Mouse (Mus musculus) kidney, adult 2 months (tissue): Measurements from ENCODE around the gene Mknk1.

Experiments
- CTCF ChIP-seq: fragments of 200-500 bp; conservative IDR thresholded peaks from 2 replicates; pipeline ENCODE4 v1.5.1; 2011; ENCODE audit warnings: low read depth, mild to moderate bottlenecking, control low read depth, low read length, moderate library complexity, mixed read lengths; ENCODE audit not compliant: insufficient read depth, insufficient read length
- POLR2A ChIP-seq: fragments of 200-500 bp; IDR thresholded peaks from one replicate; pipeline ENCODE4 v1.6.1; 2011; ENCODE audit warnings: low read depth, low read length, control low read depth

- TF ChIP-seq POLR2A = no peak
- TF ChIP-seq CTCF = peak; percentile 75
These were observed 63.8 kb downstream of the Mknk1 start for GRCm38 (mm10) chr4:115902816-115903215.
